Mouse (Mus musculus) adrenal gland (tissue): ENCODE measurements around the gene Uggt2.
"Not testable (repeated sequence)": the region's sequence is repeated elsewhere in the genome, so short reads cannot be mapped to it uniquely, and the experiment has no call there.

ENCODE experiments used
- intact Hi-C: fragments of 180-260 bp; cut with DNase I; formaldehyde crosslinking; loops from one replicate; pipeline ENCODE4 v1.15.1; 2025

Gene Uggt2

GRCm38 (mm10) chr14:118982429-118983045 is 116.7 kb downstream of the Uggt2 start:
- intact Hi-C loops = not testable (repeated sequence)

GRCm38 (mm10) chr14:118981711-118982428 is 117.4 kb downstream of the Uggt2 start:
- intact Hi-C loops = not testable (repeated sequence)

GRCm38 (mm10) chr14:118980890-118981289 is 118.3 kb downstream of the Uggt2 start:
- intact Hi-C loops = no loop called here

GRCm38 (mm10) chr14:118980358-118980757 is 118.9 kb downstream of the Uggt2 start:
- intact Hi-C loops = no loop called here

- intact Hi-C loops = loop anchor here (5.0 kb wide), 1 partner anchor 67 kb away; no protein-coding TSS in a partner anchor
These were observed 119.5 kb downstream of the Uggt2 start for GRCm38 (mm10) chr14:118979571-118980325.

- intact Hi-C loops = loop anchor here (5.0 kb wide), 1 partner anchor 65 kb away; no protein-coding TSS in a partner anchor
These were observed 122.0 kb downstream of the Uggt2 start for GRCm38 (mm10) chr14:118977136-118977816.

GRCm38 (mm10) chr14:118972268-118972667 is 127.0 kb downstream of the Uggt2 start:
- intact Hi-C loops = no loop called here

- intact Hi-C loops = no loop called here
These were observed 131.6 kb downstream of the Uggt2 start for GRCm38 (mm10) chr14:118967646-118968045.

GRCm38 (mm10) chr14:118965356-118966000 is 133.8 kb downstream of the Uggt2 start:
- intact Hi-C loops = no loop called here

GRCm38 (mm10) chr14:118958010-118958409 is 141.2 kb downstream of the Uggt2 start:
- intact Hi-C loops = no loop called here

GRCm38 (mm10) chr14:118951912-118952583 is 147.2 kb downstream of the Uggt2 start:
- intact Hi-C loops = no loop called here

GRCm38 (mm10) chr14:118948841-118949240 is 150.4 kb downstream of the Uggt2 start:
- intact Hi-C loops = loop anchor here (5.0 kb wide), 1 partner anchor 37 kb away; no protein-coding TSS in a partner anchor

GRCm38 (mm10) chr14:118944702-118945101 is 154.5 kb downstream of the Uggt2 start:
- intact Hi-C loops = loop anchor here (5.0 kb wide), 1 partner anchor 32 kb away; no protein-coding TSS in a partner anchor

GRCm38 (mm10) chr14:118942076-118942475 is 157.2 kb downstream of the Uggt2 start:
- intact Hi-C loops = no loop called here

- intact Hi-C loops = no loop called here
These were observed 158.3 kb downstream of the Uggt2 start for GRCm38 (mm10) chr14:118940796-118941495.

GRCm38 (mm10) chr14:118938551-118938950 is 160.7 kb downstream of the Uggt2 start:
- intact Hi-C loops = no loop called here

- intact Hi-C loops = no loop called here
These were observed 161.4 kb downstream of the Uggt2 start, which contains the start of gene Dnajc3 for GRCm38 (mm10) chr14:118937533-118938492. TSS of gene Dnajc3 (plus strand) at chr14:118937976.

GRCm38 (mm10) chr14:118936952-118937351 is 162.3 kb downstream of the Uggt2 start:
- intact Hi-C loops = no loop called here
